Mouse (Mus musculus) ES-E14 (cell line): ENCODE data around the gene St8sia6.

ENCODE experiments used
- CHD2 ChIP-seq: IDR thresholded peaks from 2 replicates; pipeline ENCODE4 v1.6.1; 2014; ENCODE audit warnings: mild to moderate bottlenecking, low read depth, low read length, inconsistent platforms
- HCFC1 ChIP-seq: IDR thresholded peaks from 2 replicates; pipeline ENCODE4 v1.6.1; 2012; ENCODE audit warnings: low read length, inconsistent platforms, borderline replicate concordance; ENCODE audit not compliant: insufficient read depth
- MAFK ChIP-seq: IDR thresholded peaks from 2 replicates; pipeline ENCODE4 v1.6.1; 2014; ENCODE audit warnings: mild to moderate bottlenecking, low read depth, low read length, inconsistent platforms; ENCODE audit not compliant: insufficient read depth
- ZC3H11A ChIP-seq: IDR thresholded peaks from 2 replicates; pipeline ENCODE4 v1.6.1; 2012; ENCODE audit warnings: low read depth, mild to moderate bottlenecking, inconsistent platforms, low read length, borderline replicate concordance
- ZNF384 ChIP-seq: IDR thresholded peaks from 2 replicates; pipeline ENCODE4 v1.6.1; 2012; ENCODE audit warnings: low read depth, low read length, inconsistent platforms

GRCm38 (mm10) chr2:13768524-13768923 lies 25.3 kb downstream of the St8sia6 start:
- TF ChIP-seq ZNF384 (no peak), HCFC1 (no peak), ZC3H11A (no peak), MAFK (no peak), CHD2 (no peak)
